Mouse (Mus musculus): ENCODE measurements around the gene Lamtor3. TPM values are rescaled to one million over a fixed set of nuclear protein-coding genes. Genes with fewer than 3 reads are reported as not detected.
A peak's percentile ranks its signal among the peaks of the same experiment; 100 is the strongest.

Lamtor3 gene
- polyA plus RNA-seq, 1 experiment from 2014 or later: 156 TPM

DNA sequence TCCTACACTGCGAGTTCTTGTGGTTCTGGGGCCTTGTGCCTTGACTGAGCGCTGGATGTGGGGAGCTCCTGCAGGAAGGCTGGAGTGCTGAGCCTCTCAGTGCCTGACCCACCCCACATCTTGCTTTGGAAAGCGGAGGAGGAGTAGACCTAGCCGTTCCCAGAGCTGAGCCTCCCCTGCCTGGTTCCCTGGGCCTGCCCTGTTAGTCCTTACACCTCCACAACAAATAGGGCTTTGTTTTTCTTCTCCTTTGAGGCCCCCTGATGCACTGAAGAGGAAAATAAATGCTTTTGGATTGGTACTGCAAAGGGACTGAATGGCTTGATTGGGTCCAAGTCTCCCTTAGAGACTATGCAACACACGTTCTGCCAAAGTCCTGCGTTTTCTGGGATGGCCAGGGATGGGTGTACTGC is 59.3 kb downstream of the Lamtor3 start:
- WGBS: 60% methylated on average over 6 of the region's 6 CpGs
- Histone ChIP-seq H3K4me2 (replicated peaks; ENCODE audit: low read depth) (no peak overlapping the region), H3K9me3 (ENCODE audit: control insufficient read depth) (no peaks in the 10 kb centered on the region), H3K27ac (ENCODE audit: low read depth, low read length) (no peak overlapping the region), H3K4me1 (replicated peaks; ENCODE audit: control insufficient read depth, insufficient read depth, low read length) (0 out of 2 replicates have a peak, but pooled peaks cover 4% of the 10 kb centered on the region), H3K27me3 (replicated peaks; ENCODE audit: control insufficient read depth, insufficient read depth, low read length) (no peaks in the 10 kb centered on the region), H3K4me3 (ENCODE audit: low read depth, low read length) (no peak overlapping the region), H3K9ac (ENCODE audit: low read depth, low read length) (no peak overlapping the region), H3K36me3 (ENCODE audit: control insufficient read depth, insufficient read depth) (peaks cover 8% of the 10 kb centered on the region; the same call in 1 of the 2 replicates)
- TF ChIP-seq CTCF (IDR thresholded peaks at IDR 0.05; ENCODE audit: low read depth): no peak
- ATAC-seq: no peak

DNA sequence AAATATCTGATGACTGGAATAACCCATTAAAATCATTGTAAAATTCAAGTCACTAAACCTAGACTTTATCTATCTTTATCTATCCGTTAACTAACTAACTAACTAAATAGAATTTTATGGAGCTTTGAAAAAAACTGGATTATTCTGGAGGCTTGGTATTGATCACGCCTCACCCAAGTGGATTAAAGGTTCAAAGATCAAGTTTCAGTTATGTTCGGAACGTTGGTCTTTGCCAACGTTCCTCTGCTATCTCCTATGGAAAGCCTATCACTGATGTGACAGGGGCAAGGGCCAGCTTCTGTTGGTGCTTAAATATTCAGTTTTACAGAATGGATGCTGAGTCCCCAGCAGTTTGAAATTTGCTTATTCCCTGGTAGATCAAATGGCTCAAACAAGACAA is 59.9 kb downstream of the Lamtor3 start:
- Histone ChIP-seq H3K27ac (ENCODE audit: low read depth, low read length) (no peak overlapping the region), H3K4me3 (ENCODE audit: low read depth, low read length) (no peak overlapping the region), H3K36me3 (ENCODE audit: control insufficient read depth, insufficient read depth) (peaks cover 8% of the 10 kb centered on the region; the same call in 1 of the 2 replicates), H3K9me3 (ENCODE audit: control insufficient read depth) (no peaks in the 10 kb centered on the region), H3K4me1 (replicated peaks; ENCODE audit: control insufficient read depth, insufficient read depth, low read length) (0 out of 2 replicates have a peak, but pooled peaks cover 4% of the 10 kb centered on the region), H3K9ac (ENCODE audit: low read depth, low read length) (no peak overlapping the region), H3K4me2 (replicated peaks; ENCODE audit: low read depth) (peak overlapping the region; percentile 82), H3K27me3 (replicated peaks; ENCODE audit: control insufficient read depth, insufficient read depth, low read length) (no peaks in the 10 kb centered on the region)
- no peak for TF ChIP-seq CTCF (IDR thresholded peaks at IDR 0.05; ENCODE audit: low read depth)
- WGBS: 45% methylated on average over 5 of the region's 5 CpGs
- no peak for ATAC-seq

Other genes with a start within 250 kb of the Lamtor3 start
- not detected in 2 replicates for gene Gm21962, start 247.0 kb upstream of the Lamtor3 start, polyA plus RNA-seq (2015; fragmentation: Nextera tagmentation; extraction: Ambion mirVana)
- 922 and 974 TPM in 2 replicates for gene H2afz, start 54.0 kb upstream of the Lamtor3 start, polyA plus RNA-seq (2015; fragmentation: Nextera tagmentation; extraction: Ambion mirVana)
- 10.6 and 11.1 TPM in 2 replicates for gene Dnajb14, start 50.8 kb upstream of the Lamtor3 start, polyA plus RNA-seq (2015; fragmentation: Nextera tagmentation; extraction: Ambion mirVana)
- 70.6 and 71.2 TPM in 2 replicates for gene Dapp1, start 63.0 kb downstream of the Lamtor3 start, polyA plus RNA-seq (2015; fragmentation: Nextera tagmentation; extraction: Ambion mirVana)
- 0.07 and 0.08 TPM in 2 replicates for gene 1110002E22Rik, start 146.5 kb downstream of the Lamtor3 start, polyA plus RNA-seq (2015; fragmentation: Nextera tagmentation; extraction: Ambion mirVana)
- not detected in 2 replicates for gene Gm5105, start 148.9 kb downstream of the Lamtor3 start, polyA plus RNA-seq (2015; fragmentation: Nextera tagmentation; extraction: Ambion mirVana)
- gene Trmt10a, start 224.9 kb downstream of the Lamtor3 start, polyA plus RNA-seq (2015; fragmentation: Nextera tagmentation; extraction: Ambion mirVana): 4.3 and 4.7 TPM in 2 replicates
- gene Mttp, start 226.5 kb downstream of the Lamtor3 start, polyA plus RNA-seq (2015; fragmentation: Nextera tagmentation; extraction: Ambion mirVana): 930 and 998 TPM in 2 replicates